Mouse (Mus musculus) small intestine, adult 2 months (tissue): ENCODE data around the gene Nid1.
"Not testable (repeated sequence)": the region's sequence is repeated elsewhere in the genome, so short reads cannot be mapped to it uniquely, and the experiment has no call there.

Experiments used
- CTCF ChIP-seq: fragments of 200-500 bp; IDR thresholded peaks from 2 replicates; pipeline ENCODE4 v1.5.1; 2012; ENCODE audit warnings: low read depth, mild to moderate bottlenecking, control low read depth, inconsistent platforms, low read length, moderate library complexity, mixed read lengths; ENCODE audit not compliant: insufficient replicate concordance, insufficient read length; ENCODE audit errors: extremely low read depth
- POLR2A ChIP-seq: fragments of 200-500 bp; IDR thresholded peaks from 2 replicates; pipeline ENCODE4 v1.6.1; 2012; ENCODE audit warnings: low read depth, mild to moderate bottlenecking, control low read depth, inconsistent platforms, low read length, moderate library complexity

DNA sequence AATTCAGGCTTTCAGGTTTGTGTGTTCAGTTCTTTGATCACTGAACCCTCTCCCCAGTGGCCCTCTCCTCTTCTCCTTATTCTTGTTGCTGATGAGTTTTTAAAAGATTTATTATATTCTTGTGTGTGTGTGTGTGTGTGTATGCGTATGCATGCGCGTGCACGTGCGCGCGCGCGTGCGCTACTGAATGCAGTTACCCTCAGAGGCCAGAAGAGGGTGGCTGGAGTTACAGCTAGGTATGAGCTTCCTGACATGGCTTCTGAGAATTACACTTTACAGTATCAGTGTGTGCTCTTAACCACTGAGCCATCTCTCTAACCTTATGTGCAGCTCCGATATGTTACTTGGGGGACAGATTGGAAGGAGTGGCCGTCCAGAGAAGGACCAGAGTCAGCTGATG is 12.6 kb downstream of the Nid1 start:
- not testable (repeated sequence) for TF ChIP-seq CTCF, POLR2A
